Comparison of ENCODE assay signal across 16 mouse cellular contexts in genomic region chr13:59180781-59181180, GRCm38 (mm10).
DNase-seq lines count a peak whose midpoint lies in the region; ATAC-seq lines count a peak whose summit lies in the region.
"Had no signal": no experiment of that assay in that cellular context is flagged by ENCODE, and none has a peak within 500 bp of the region (broad histone marks: within the 10 kb centered on the region; RNA-seq: fewer than 3 reads in every experiment).

No protein-coding gene starts in this region.

- no peak for ATAC-seq in hindbrain, embryonic 15.5 days (ENCODE audit: low FRiP score, low read depth)
- ATAC-seq in hindbrain, embryonic 12.5 days (ENCODE audit: low FRiP score): no peak
- ATAC-seq in neural tube, embryonic 14.5 days (ENCODE audit: low read depth): no peak
- ATAC-seq: activated CD4-positive, CD25-positive, alpha-beta regulatory T cell, adult 4 months; liver, postnatal 0 days had no signal

- WGBS in hindbrain, embryonic 15.5 days: 49% methylated on average over 10 of the region's 10 CpGs
- WGBS in hindbrain, embryonic 12.5 days: 77% methylated on average over 10 of the region's 10 CpGs
- 59% methylated on average over 10 of the region's 10 CpGs for WGBS in neural tube, embryonic 14.5 days

- H3K4me1 ChIP-seq in hindbrain, embryonic 15.5 days (replicated peaks): peaks cover 11% of the 10 kb centered on the region
- H3K4me1 ChIP-seq in hindbrain, embryonic 12.5 days: peaks cover 6% of the 10 kb centered on the region; the same call in 1 of the 2 replicates
- no peaks in the 10 kb centered on the region for H3K4me1 ChIP-seq in neural tube, embryonic 14.5 days (ENCODE audit: control insufficient read depth, insufficient read depth, low read length)
- H3K4me1 ChIP-seq: megakaryocyte, embryonic 14.5 days had no signal

- peak; percentile 56 to 65 for DNase-seq in cerebellum, postnatal 14 days
- no peak for DNase-seq in cerebellum, adult 11 months
- peak; percentile 52 for DNase-seq in layer of hippocampus, adult 9-11 months
- DNase-seq in c-Kit-positive CD71-positive TER-119-positive erythroid progenitor cells, embryonic 14.5 days (ENCODE audit: low spot score): no peak
- DNase-seq in kidney, postnatal 10 days: no peak
- DNase-seq: cerebellum, adult 8-10 months; heart, adult 2 months; liver, postnatal 0 days; thymus, postnatal 25 days had no signal

- no peak overlapping the region for H3K4me3 ChIP-seq in hindbrain, embryonic 15.5 days
- no peak overlapping the region for H3K4me3 ChIP-seq in hindbrain, embryonic 12.5 days
- no peak overlapping the region for H3K4me3 ChIP-seq in neural tube, embryonic 14.5 days (ENCODE audit: low read depth, low read length)
- H3K4me3 ChIP-seq: erythroblast, embryonic 14.5 days; heart, adult 2 months; megakaryocyte, embryonic 14.5 days had no signal

- H3K27me3 ChIP-seq in hindbrain, embryonic 15.5 days: no peaks in the 10 kb centered on the region
- no peaks in the 10 kb centered on the region for H3K27me3 ChIP-seq in hindbrain, embryonic 12.5 days
- no peaks in the 10 kb centered on the region for H3K27me3 ChIP-seq in neural tube, embryonic 14.5 days (ENCODE audit: control insufficient read depth, insufficient read depth, low read length)
- H3K27me3 ChIP-seq: megakaryocyte, embryonic 14.5 days had no signal

- H3K27ac ChIP-seq in hindbrain, embryonic 15.5 days (replicated peaks): peak overlapping the region; percentile 38; the same call in 1 of the 2 replicates
- no peak overlapping the region for H3K27ac ChIP-seq in hindbrain, embryonic 12.5 days
- no peak overlapping the region; the same call in 1 of the 2 replicates for H3K27ac ChIP-seq in neural tube, embryonic 14.5 days (ENCODE audit: low read depth, low read length)
- H3K27ac ChIP-seq: heart, adult 2 months had no signal

- no peaks in the 10 kb centered on the region for H3K9me3 ChIP-seq in hindbrain, embryonic 15.5 days
- 0 out of 2 replicates have a peak, but pooled peaks cover 7% of the 10 kb centered on the region for H3K9me3 ChIP-seq in hindbrain, embryonic 12.5 days (replicated peaks)
- no peaks in the 10 kb centered on the region for H3K9me3 ChIP-seq in neural tube, embryonic 14.5 days (ENCODE audit: control insufficient read depth, low read length)

- H3K36me3 ChIP-seq in hindbrain, embryonic 15.5 days: no peaks in the 10 kb centered on the region
- H3K36me3 ChIP-seq in hindbrain, embryonic 12.5 days: no peaks in the 10 kb centered on the region
- no peaks in the 10 kb centered on the region for H3K36me3 ChIP-seq in neural tube, embryonic 14.5 days (ENCODE audit: control insufficient read depth, insufficient read depth, low read length)
- H3K36me3 ChIP-seq: G1E had no signal

- H3K9ac ChIP-seq in hindbrain, embryonic 15.5 days: no peak overlapping the region
- no peak overlapping the region for H3K9ac ChIP-seq in hindbrain, embryonic 12.5 days
- no peak overlapping the region; the same call in 1 of the 2 replicates for H3K9ac ChIP-seq in neural tube, embryonic 14.5 days (replicated peaks; ENCODE audit: low read depth, low read length)
- H3K9ac ChIP-seq: liver, postnatal 0 days had no signal

- peak overlapping the region; percentile 5 for H3K4me2 ChIP-seq in hindbrain, embryonic 15.5 days
- no peak overlapping the region for H3K4me2 ChIP-seq in hindbrain, embryonic 12.5 days (replicated peaks)
- H3K4me2 ChIP-seq in neural tube, embryonic 14.5 days (ENCODE audit: low read depth, low read length): 0 out of 2 replicates have a peak overlapping the region, but pooled peaks have one; percentile 16

Comparison
In these comparisons a context has a peak if more than half of its experiments do, and no peak if none do; other contexts are left out.
1. DNase-seq: peak in cerebellum, postnatal 14 days (2 of 2) and layer of hippocampus, adult 9-11 months (single experiment); none in cerebellum, adult 11 months (single experiment), c-Kit-positive CD71-positive TER-119-positive erythroid progenitor cells, embryonic 14.5 days (single experiment) and kidney, postnatal 10 days (single experiment).